Mouse (Mus musculus): ENCODE measurements at regions not wholly inside any gene's neighbourhood (a gene's known extent, or its start where the extent isn't known, plus 50 kb on each side); places are given as distances from the start of the nearest gene placed in this dataset.

DNA sequence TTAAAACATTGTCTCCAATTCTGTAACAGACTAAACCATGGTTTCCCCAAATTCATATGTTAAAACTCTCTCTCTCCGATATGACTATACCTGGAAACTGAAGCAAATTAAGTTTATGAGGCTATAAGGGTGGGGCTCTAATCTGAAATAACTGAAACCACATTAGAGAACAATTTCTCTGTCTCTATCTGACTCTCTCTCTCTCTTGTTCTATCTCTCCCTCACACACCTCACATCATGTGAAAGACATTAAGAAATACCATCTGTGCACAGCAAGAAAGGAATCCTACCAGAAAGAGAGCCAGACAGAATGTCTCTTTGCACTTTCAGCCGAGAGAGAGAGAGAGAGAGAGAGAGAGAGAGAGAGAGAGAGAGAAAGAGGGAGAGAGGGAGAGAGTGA, 171.7 kb upstream of the Cpeb2 start:
- TF ChIP-seq POLR2A (IDR thresholded peaks at IDR 0.05; ENCODE audit: low read depth, low read length), result no peak
- TF ChIP-seq CTCF (IDR thresholded peaks at IDR 0.05; ENCODE audit: extremely low read depth, insufficient read depth, insufficient read length, insufficient replicate concordance), result no peak
